Mouse (Mus musculus): ENCODE results near the gene Cacna1d. TPM values are rescaled to one million over a fixed set of nuclear protein-coding genes. Genes with fewer than 3 reads are reported as not detected.

Gene Cacna1d
- total and polyA plus RNA-seq, 3 experiments, result 0.04 to 0.66 (median 0.08) TPM

DNA sequence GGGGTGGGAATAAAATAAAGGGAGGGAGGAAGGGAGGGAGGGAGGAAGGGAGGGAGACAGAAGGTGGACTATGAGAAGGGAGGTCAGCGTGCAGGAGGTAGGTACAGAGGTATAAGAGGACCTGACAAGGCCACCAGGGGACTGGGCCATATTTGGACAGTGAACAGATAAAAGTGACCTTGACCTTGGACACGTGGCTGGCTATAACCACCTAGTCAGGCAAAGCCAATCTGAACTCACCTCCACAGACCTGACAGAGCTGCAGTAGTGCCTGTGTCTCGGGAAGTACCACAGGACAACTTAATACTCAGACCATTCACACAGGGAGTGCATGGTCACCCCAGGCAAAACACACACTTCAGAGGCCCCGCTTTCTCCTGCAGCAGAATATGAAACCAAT is 236.5 kb downstream of the Cacna1d start:
- H3K4me1 ChIP-seq (ENCODE audit: control insufficient read depth in 1 of 2, insufficient read depth in 2 of 2), result peaks cover 7 to 39% of the 10 kb centered on the region in 2 experiments; a peak in 3 of 4 replicates
- in situ Hi-C loops (cut with MboI; ENCODE audit: low pct_ligation_motif_present, low pct_unique_long_range_greater_than_20kb, low sequenced_read_pairs), result loop anchor here (5.0 kb wide), 1 partner anchor 37 kb away; no protein-coding TSS in a partner anchor
- H3K79me2 ChIP-seq (replicated peaks; ENCODE audit: control insufficient read depth, extremely low read depth, insufficient read depth, poor library complexity, severe bottlenecking), result no peaks in the 10 kb centered on the region
- H3K36me3 ChIP-seq (replicated peaks in 1 of 2; ENCODE audit: control insufficient read depth in 1 of 2, insufficient read depth in 1 of 2, low read length in 1 of 2), result no peaks in the 10 kb centered on the region
- no peaks in the 10 kb centered on the region for H3K27me3 ChIP-seq (replicated peaks)
- no peak overlapping the region for H3K27ac ChIP-seq (ENCODE audit: insufficient read depth, low read depth)
- TF ChIP-seq CHD2 (IDR thresholded peaks at IDR 0.05; ENCODE audit: low read length) (no peak), TCF12 (IDR thresholded peaks at IDR 0.05; ENCODE audit: low read depth, low read length) (no peak), MAFK (IDR thresholded peaks at IDR 0.05; ENCODE audit: insufficient replicate concordance, low read length) (no peak), HCFC1 (IDR thresholded peaks at IDR 0.05; ENCODE audit: low read depth, low read length) (no peak), ZC3H11A (IDR thresholded peaks at IDR 0.05; ENCODE audit: low read depth, low read length) (no peak), KAT2A (IDR thresholded peaks at IDR 0.05; ENCODE audit: insufficient replicate concordance, low read length) (no peak)
- dilution Hi-C loops (cut with MboI; ENCODE audit: extremely low pct_ligation_motif_present, extremely low pct_unique_long_range_greater_than_20kb, low sequenced_read_pairs), result no loop called here
- no peak for DNase-seq (ENCODE audit: extremely low read depth)
- H3K9me3 ChIP-seq (replicated peaks; ENCODE audit: low read length), result peaks cover 3% of the 10 kb centered on the region
- H3K4me3 ChIP-seq (replicated peaks in 1 of 3; ENCODE audit: low read depth in 2 of 3, low read length in 2 of 3, poor library complexity in 1 of 3), result no peak overlapping the region
- no peak overlapping the region for H3K4me2 ChIP-seq (ENCODE audit: insufficient read depth, low read depth, poor library complexity, severe bottlenecking)
- H3K9ac ChIP-seq (ENCODE audit: insufficient read depth, low read depth), result no peak overlapping the region

DNA sequence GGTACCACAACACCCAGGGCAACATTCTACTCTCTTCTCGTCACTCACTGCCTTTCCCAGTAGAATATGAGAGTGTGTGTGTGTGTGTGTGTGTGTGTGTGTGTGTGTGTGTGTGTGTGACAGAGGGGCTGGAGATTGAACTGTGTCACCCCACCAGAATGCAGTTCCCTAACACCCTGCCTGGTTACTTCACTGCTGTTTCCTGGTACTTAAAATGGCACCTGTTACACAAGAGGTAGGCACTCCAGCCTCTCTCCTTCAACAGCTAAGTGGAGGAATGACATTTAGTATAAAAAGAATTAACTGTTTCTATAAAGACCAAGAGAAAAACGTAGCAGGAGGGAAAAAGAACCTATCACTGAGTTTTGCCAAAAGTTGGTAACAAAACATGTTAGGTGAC is 238.4 kb downstream of the Cacna1d start:
- Histone ChIP-seq H3K9ac (ENCODE audit: insufficient read depth, low read depth) (no peak overlapping the region), H3K4me3 (replicated peaks in 1 of 3; ENCODE audit: low read depth in 2 of 3, low read length in 2 of 3, poor library complexity in 1 of 3) (no peak overlapping the region), H3K27ac (ENCODE audit: insufficient read depth, low read depth) (no peak overlapping the region), H3K79me2 (replicated peaks; ENCODE audit: control insufficient read depth, extremely low read depth, insufficient read depth, poor library complexity, severe bottlenecking) (no peaks in the 10 kb centered on the region), H3K27me3 (replicated peaks) (no peaks in the 10 kb centered on the region), H3K36me3 (replicated peaks in 1 of 2; ENCODE audit: control insufficient read depth in 1 of 2, insufficient read depth in 1 of 2, low read length in 1 of 2) (no peaks in the 10 kb centered on the region), H3K9me3 (replicated peaks; ENCODE audit: low read length) (peaks cover 3% of the 10 kb centered on the region), H3K4me2 (ENCODE audit: insufficient read depth, low read depth, poor library complexity, severe bottlenecking) (no peak overlapping the region), H3K4me1 (ENCODE audit: control insufficient read depth in 1 of 2, insufficient read depth in 2 of 2) (peaks cover 13 to 58% of the 10 kb centered on the region in 2 experiments)
- in situ Hi-C loops (cut with MboI; ENCODE audit: low pct_ligation_motif_present, low pct_unique_long_range_greater_than_20kb, low sequenced_read_pairs) (no loop called here), dilution Hi-C loops (cut with MboI; ENCODE audit: extremely low pct_ligation_motif_present, extremely low pct_unique_long_range_greater_than_20kb, low sequenced_read_pairs) (no loop called here)
- TF ChIP-seq MAFK (IDR thresholded peaks at IDR 0.05; ENCODE audit: insufficient replicate concordance, low read length) (no peak), MAX (IDR thresholded peaks at IDR 0.05; ENCODE audit: low read length) (no peak), ELF1 (IDR thresholded peaks at IDR 0.05; ENCODE audit: low read depth, low read length) (no peak), CTCF (conservative IDR thresholded peaks at IDR 0.05 in 1 of 2, IDR thresholded peaks at IDR 0.05 in 1 of 2; ENCODE audit: low read depth in 2 of 2, low read length in 2 of 2) (no peak), JUND (conservative IDR thresholded peaks at IDR 0.05; ENCODE audit: low read depth, low read length) (no peak), ETS1 (conservative IDR thresholded peaks at IDR 0.05; ENCODE audit: low read depth, low read length) (no peak), POLR2AphosphoS2 (IDR thresholded peaks at IDR 0.05; ENCODE audit: low read depth, low read length) (no peak), CHD2 (IDR thresholded peaks at IDR 0.05; ENCODE audit: low read length) (no peak), ZC3H11A (IDR thresholded peaks at IDR 0.05; ENCODE audit: low read depth, low read length) (no peak), JUN (IDR thresholded peaks at IDR 0.05; ENCODE audit: insufficient read depth, low read depth, low read length) (no peak), RAD21 (IDR thresholded peaks at IDR 0.05; ENCODE audit: low read depth, low read length) (no peak), MXI1 (IDR thresholded peaks at IDR 0.05; ENCODE audit: low read depth, low read length) (no peak), TCF12 (IDR thresholded peaks at IDR 0.05; ENCODE audit: low read depth, low read length) (no peak), PAX5 (IDR thresholded peaks at IDR 0.05; ENCODE audit: low read length) (no peak), UBTF (IDR thresholded peaks at IDR 0.05; ENCODE audit: low read depth, low read length) (no peak), USF1 (IDR thresholded peaks at IDR 0.05; ENCODE audit: low read depth, low read length) (no peak)
- no peak for DNase-seq (ENCODE audit: extremely low read depth)

Data from CH12.LX (cell line).